Mouse (Mus musculus) hindbrain, postnatal 0 days (tissue): Measurements from ENCODE around the gene Tab2. TPM values are rescaled to one million over a fixed set of nuclear protein-coding genes. Genes with fewer than 3 reads are reported as not detected.

Experiments used
- ATAC-seq: fragments of 200-750 bp; cut with Nextera tagmentation; 2 replicates; pipeline ENCODE4 v1.8.0; 2017; ENCODE audit warnings: mild to moderate bottlenecking, moderate TSS enrichment, moderate library complexity
- DNase-seq: peaks from one replicate; pipeline ENCODE4 v3.0.0-alpha.2; 2015; ENCODE audit warnings: low spot score
- H3K27ac ChIP-seq: fragments of 300-500 bp; sonication (generic); 2 replicates; pipeline ENCODE4 v1.5.1; 2014; ENCODE audit warnings: mild to moderate bottlenecking
- H3K27me3 ChIP-seq: fragments of 300-500 bp; sonication (generic); 2 replicates; pipeline ENCODE4 v1.6.1; 2014; ENCODE audit warnings: low read length, mixed read lengths; ENCODE audit not compliant: insufficient read depth
- H3K36me3 ChIP-seq: fragments of 300-500 bp; sonication (generic); 2 replicates; pipeline ENCODE4 v1.6.1; 2014; ENCODE audit warnings: low read length, mixed read lengths; ENCODE audit not compliant: insufficient read depth
- H3K4me1 ChIP-seq: fragments of 300-500 bp; sonication (generic); 2 replicates; pipeline ENCODE4 v1.6.1; 2014; ENCODE audit warnings: antibody characterized with exemption, low read length, mixed read lengths; ENCODE audit not compliant: insufficient read depth
- H3K4me2 ChIP-seq: fragments of 300-500 bp; sonication (generic); 2 replicates; pipeline ENCODE4 v1.6.1; 2014; ENCODE audit warnings: low read depth, mild to moderate bottlenecking, low read length, moderate library complexity, mixed read lengths
- H3K4me3 ChIP-seq: fragments of 300-500 bp; sonication (generic); 2 replicates; pipeline ENCODE4 v1.5.1; 2014; ENCODE audit warnings: low read length
- H3K9ac ChIP-seq: fragments of 300-500 bp; sonication (generic); replicated peaks from 2 replicates; pipeline ENCODE4 v1.6.1; 2014; ENCODE audit warnings: mild to moderate bottlenecking, low read length, moderate library complexity, mixed read lengths
- H3K9me3 ChIP-seq: fragments of 300-500 bp; sonication (generic); 2 replicates; pipeline ENCODE4 v1.6.1; 2016; ENCODE audit warnings: low read length, mixed read lengths
- CTCF ChIP-seq: IDR thresholded peaks from 2 replicates; pipeline ENCODE4 v1.5.1; 2016; ENCODE audit warnings: antibody characterized with exemption, control low read depth, low read depth
- WGBS: fragments of 180-500 bp; shearing (Covaris S2); extraction: QIAGEN DNeasy Blood & Tissue Kit; methylation state at CpG from one replicate; pipeline ENCODE4 v1.1.7; 2014; 5-methylcytosine and 5-hydroxymethylcytosine counted together
- polyA plus RNA-seq: library from polyadenylated mRNA; unstranded; fragments of >200 nt; fragmentation: Nextera tagmentation; extraction: Ambion mirVana; gene quantifications from 2 replicates; pipeline ENCODE4 v1.2.1, GENCODE M21; 2015
- total RNA-seq: library from RNA; depleted of rRNA; stranded (reverse); fragments of >200 nt; gene quantifications from 2 replicates; pipeline ENCODE4 v1.2.3, GENCODE M21; 2014

Tab2 gene
- total and polyA plus RNA-seq, 2 experiments from 2014 or later: 12.0 to 64.3 TPM

DNA sequence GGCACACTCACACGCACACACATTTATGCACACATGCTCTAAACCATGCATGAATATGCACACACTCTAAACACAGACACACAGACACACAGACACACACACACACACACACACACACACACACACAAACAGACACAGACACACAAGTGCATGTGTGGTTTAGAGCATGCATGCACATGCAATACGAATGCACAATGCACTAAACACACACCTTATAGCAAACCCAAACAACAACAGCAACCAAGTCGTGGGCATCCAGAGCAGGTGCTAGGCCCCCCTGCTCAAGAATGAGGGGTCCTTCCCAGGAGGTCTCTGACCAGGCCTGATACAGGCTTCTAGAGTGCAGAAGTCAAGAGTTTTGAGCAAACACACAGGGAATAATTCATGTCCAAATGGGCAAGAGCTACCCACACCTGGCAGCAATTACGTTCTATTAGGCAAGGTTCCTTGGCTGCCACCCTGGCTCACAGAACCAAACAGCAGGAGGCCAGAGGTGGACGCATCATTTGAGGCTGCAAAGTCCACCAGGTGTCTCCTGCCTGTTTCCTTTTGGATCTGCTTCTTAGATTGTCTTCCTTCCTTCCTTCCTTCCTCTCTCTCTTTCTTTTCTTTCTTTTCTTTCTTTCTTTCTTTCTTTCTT is 84.5 kb downstream of the Tab2 start:
- Histone ChIP-seq H3K27me3 (no peaks in the 10 kb centered on the region), H3K9me3 (no peaks in the 10 kb centered on the region), H3K36me3 (no peaks in the 10 kb centered on the region), H3K9ac (no peak overlapping the region), H3K27ac (no peak overlapping the region), H3K4me3 (no peak overlapping the region), H3K4me2 (no peak overlapping the region), H3K4me1 (no peaks in the 10 kb centered on the region)
- DNase-seq (no peak), ATAC-seq (no peak)
- 86% methylated on average over 5 of the region's 5 CpGs for WGBS
- no peak for TF ChIP-seq CTCF

DNA sequence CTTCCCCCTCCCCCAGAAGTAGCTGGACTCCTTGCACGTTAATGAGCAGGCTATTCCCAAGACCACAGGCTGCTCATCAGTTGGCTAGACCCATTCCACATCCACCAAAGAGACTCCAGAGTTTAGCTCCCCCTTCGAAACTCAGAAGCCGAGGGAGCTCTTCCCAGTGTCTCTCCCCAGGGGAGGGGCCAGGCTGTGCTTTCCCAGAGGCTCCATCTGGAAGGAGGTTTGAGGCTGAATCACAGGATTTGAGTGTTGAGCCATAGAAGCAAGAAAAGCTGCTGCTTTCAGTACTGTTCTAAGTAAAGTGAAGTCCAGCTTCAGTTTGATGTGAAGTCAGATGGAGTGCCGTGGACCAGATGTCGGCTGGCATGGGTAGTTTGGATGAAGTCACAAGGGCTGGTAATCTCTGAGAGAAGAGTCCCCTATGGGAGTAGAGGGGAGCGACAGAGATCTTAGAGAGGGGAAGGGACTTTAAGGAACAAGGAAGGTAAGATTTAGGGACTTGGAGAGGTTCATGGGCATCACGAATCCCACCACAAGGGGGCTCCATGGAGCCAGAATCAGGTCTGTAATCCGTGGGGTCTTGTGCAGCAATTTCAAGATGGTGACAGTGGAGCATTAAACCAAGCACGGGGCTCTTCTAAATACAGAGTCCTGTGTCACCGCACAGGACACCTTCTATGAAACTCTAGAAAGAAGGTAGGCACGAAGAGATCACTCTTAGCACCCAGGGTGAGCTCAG is 85.3 kb downstream of the Tab2 start:
- Histone ChIP-seq H3K36me3 (no peaks in the 10 kb centered on the region), H3K27ac (no peak overlapping the region), H3K4me1 (no peaks in the 10 kb centered on the region), H3K27me3 (no peaks in the 10 kb centered on the region), H3K4me3 (no peak overlapping the region), H3K4me2 (no peak overlapping the region), H3K9me3 (no peaks in the 10 kb centered on the region), H3K9ac (no peak overlapping the region)
- peak; percentile 34 for DNase-seq
- peak; percentile 56 for TF ChIP-seq CTCF
- no peak for ATAC-seq
- WGBS: 65% methylated on average over 11 of the region's 11 CpGs

DNA sequence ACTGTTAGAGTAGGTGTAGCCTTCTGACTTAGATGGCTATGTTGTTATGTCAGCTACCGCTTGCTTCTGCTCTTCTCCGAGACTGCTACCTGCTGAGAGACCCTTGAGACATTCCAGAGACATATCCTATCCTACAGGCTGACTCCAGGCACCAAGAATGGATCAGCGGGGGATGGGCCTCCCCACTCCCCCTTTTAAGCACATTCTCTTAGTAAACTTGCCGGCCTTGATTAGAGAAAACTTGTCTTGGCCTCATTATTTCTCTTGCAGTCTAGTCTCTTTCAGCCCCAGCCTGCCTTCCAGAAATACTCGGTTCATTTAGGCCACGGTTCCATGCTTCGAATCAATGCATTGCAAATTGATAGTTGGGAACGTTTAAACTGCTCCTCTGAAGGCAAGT is 86.3 kb downstream of the Tab2 start:
- no peak overlapping the region for H3K9ac ChIP-seq
- H3K27me3 ChIP-seq: no peaks in the 10 kb centered on the region
- TF ChIP-seq CTCF: no peak
- H3K36me3 ChIP-seq: no peaks in the 10 kb centered on the region
- no peaks in the 10 kb centered on the region for H3K9me3 ChIP-seq
- no peak for DNase-seq
- H3K4me2 ChIP-seq: no peak overlapping the region
- WGBS: 52% methylated on average over 8 of the region's 8 CpGs
- no peaks in the 10 kb centered on the region for H3K4me1 ChIP-seq
- no peak overlapping the region for H3K4me3 ChIP-seq
- no peak overlapping the region for H3K27ac ChIP-seq
- no peak for ATAC-seq

DNA sequence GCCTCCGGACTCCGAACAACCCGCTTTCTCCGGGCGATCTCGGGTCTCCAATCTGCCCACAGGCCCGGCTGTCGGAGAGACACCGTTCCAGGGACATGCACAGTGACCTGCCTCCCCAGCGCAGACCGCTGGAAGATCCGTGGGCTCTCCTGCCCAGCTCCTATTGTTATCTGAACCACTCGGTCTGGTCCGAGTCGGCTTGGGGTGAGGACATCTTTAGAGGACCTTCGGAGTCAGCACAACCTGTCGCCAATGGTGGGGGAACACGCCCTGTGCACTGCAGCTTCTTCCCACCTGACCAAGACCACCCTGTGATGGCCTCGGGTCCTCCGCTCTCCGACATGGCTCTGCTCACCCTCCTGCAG is 88.4 kb downstream of the Tab2 start:
- no peak overlapping the region for H3K27ac ChIP-seq
- no peaks in the 10 kb centered on the region for H3K4me1 ChIP-seq
- H3K4me3 ChIP-seq: peak overlapping the region; percentile 37
- WGBS: 25% methylated on average over 21 of the region's 21 CpGs
- H3K9me3 ChIP-seq: no peaks in the 10 kb centered on the region
- H3K9ac ChIP-seq: peak overlapping the region; percentile 31; the same call in 1 of the 2 replicates
- H3K4me2 ChIP-seq: peak overlapping the region; percentile 61
- H3K27me3 ChIP-seq: no peaks in the 10 kb centered on the region
- ATAC-seq (no peak), DNase-seq (no peak)
- H3K36me3 ChIP-seq: no peaks in the 10 kb centered on the region
- TF ChIP-seq CTCF: no peak

DNA sequence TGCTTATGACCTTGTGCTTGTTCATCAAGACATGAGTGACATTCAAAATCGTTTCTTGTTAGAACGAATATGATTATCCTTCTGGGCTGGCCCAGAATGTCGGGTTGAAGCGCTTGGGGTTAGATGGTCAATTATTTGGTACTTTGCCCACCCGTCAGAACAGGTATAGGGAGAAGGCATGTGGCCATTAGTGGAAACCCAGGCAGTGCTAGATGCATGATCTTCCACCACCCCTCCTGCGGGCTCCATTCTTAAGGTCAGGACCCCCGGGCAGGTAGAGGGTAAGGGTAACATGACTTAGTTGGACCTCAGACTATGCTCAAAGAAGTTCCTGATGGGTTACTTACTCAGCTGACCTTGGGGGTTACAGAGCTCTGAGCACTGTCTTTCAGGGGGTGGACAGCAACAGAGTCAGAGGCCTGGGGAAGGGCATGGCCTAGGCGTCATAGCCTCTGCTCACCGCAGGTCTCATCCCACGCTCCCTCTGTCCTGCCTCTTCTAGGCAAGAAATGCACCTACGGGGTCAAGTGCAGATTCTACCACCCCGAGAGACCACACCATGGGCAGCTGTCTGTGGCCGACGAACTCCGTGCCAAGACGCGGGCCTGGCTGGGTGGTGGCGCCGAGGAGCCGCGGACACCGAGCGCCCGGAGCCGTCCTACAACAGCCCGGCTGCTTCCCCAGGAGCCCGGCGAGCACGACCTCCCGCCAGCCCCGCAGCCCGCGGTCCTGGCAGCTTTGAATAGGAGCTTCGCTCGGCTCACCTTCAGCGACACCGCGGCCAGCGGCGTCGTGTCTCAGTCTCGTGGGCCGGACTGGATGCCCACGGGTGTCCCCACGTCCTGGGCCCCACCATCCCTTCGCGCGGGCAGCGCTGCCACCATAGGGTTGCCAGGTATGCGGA is 89.0 kb downstream of the Tab2 start:
- peak overlapping the region; percentile 31 for H3K9ac ChIP-seq
- no peaks in the 10 kb centered on the region for H3K4me1 ChIP-seq
- H3K9me3 ChIP-seq: no peaks in the 10 kb centered on the region
- H3K36me3 ChIP-seq: no peaks in the 10 kb centered on the region
- 18% methylated on average over 50 of the region's 50 CpGs for WGBS
- ATAC-seq (no peak; the same call in 1 of the 2 replicates), DNase-seq (no peak)
- no peak overlapping the region for H3K27ac ChIP-seq
- H3K4me2 ChIP-seq: peak overlapping the region; percentile 61
- no peak for TF ChIP-seq CTCF
- peak overlapping the region; percentile 37 for H3K4me3 ChIP-seq
- H3K27me3 ChIP-seq: no peaks in the 10 kb centered on the region

DNA sequence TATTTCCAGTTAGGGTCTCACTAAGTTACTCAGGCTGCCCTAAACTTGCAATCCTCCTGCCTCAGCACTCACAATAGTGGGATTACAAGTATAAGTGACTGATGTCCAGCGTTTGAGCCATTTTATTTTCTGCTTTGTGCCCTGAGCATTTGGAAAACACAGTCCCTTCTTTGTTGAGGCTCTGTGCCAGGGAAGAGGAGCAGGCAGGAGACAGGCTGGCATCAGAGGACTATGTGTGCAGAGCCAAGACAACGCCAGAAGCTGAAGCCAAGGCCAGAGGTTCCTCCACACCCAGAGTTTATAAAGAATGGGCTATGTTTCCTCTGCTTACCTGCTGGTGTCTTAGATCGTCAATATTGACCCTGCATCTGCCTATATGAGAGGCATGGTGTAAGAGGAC is 91.2 kb downstream of the Tab2 start:
- H3K27ac ChIP-seq: no peak overlapping the region
- H3K4me2 ChIP-seq: no peak overlapping the region
- DNase-seq: no peak
- H3K4me1 ChIP-seq: no peaks in the 10 kb centered on the region
- H3K4me3 ChIP-seq: no peak overlapping the region
- no peaks in the 10 kb centered on the region for H3K36me3 ChIP-seq
- H3K9me3 ChIP-seq: no peaks in the 10 kb centered on the region
- H3K27me3 ChIP-seq: no peaks in the 10 kb centered on the region
- 59% methylated on average over 3 of the region's 3 CpGs for WGBS
- no peak for TF ChIP-seq CTCF
- ATAC-seq: no peak
- no peak overlapping the region for H3K9ac ChIP-seq
